Mouse (Mus musculus): Measurements from ENCODE around the gene B3gntl1. TPM values are rescaled to one million over a fixed set of nuclear protein-coding genes. Genes with fewer than 3 reads are reported as not detected.

Gene B3gntl1
- total and polyA plus RNA-seq, 2 experiments from 2014 or later, result 6.1 to 11.0 TPM

GRCm38 (mm10) chr11:121610976-121611375 is 62.0 kb downstream of the B3gntl1 start:
- ATAC-seq (no peak), DNase-seq (no peak)
- no peak overlapping the region for H3K27ac ChIP-seq (ENCODE audit: low read depth, low read length)
- no peaks in the 10 kb centered on the region for H3K27me3 ChIP-seq (ENCODE audit: insufficient read depth, low read length)
- no peaks in the 10 kb centered on the region for H3K9me3 ChIP-seq (ENCODE audit: low read length)
- H3K4me3 ChIP-seq (ENCODE audit: low read depth, low read length), result no peak overlapping the region
- no peaks in the 10 kb centered on the region for H3K4me1 ChIP-seq (ENCODE audit: insufficient read depth)
- H3K4me2 ChIP-seq (ENCODE audit: low read depth), result no peak overlapping the region
- H3K9ac ChIP-seq, result no peak overlapping the region
- H3K36me3 ChIP-seq (ENCODE audit: insufficient read depth), result peaks cover 60% of the 10 kb centered on the region
- no peak for TF ChIP-seq CTCF (IDR thresholded peaks at IDR 0.05; ENCODE audit: low read depth)

GRCm38 (mm10) chr11:121605604-121606003 is 67.3 kb downstream of the B3gntl1 start:
- DNase-seq, result no peak
- 94% methylated on average over 6 of the region's 6 CpGs for WGBS
- Histone ChIP-seq H3K36me3 (ENCODE audit: insufficient read depth) (peaks cover 82% of the 10 kb centered on the region), H3K27ac (ENCODE audit: low read depth, low read length) (no peak overlapping the region), H3K4me1 (ENCODE audit: insufficient read depth) (no peaks in the 10 kb centered on the region), H3K4me2 (ENCODE audit: low read depth) (no peak overlapping the region), H3K4me3 (ENCODE audit: low read depth, low read length) (no peak overlapping the region), H3K27me3 (ENCODE audit: insufficient read depth, low read length) (no peaks in the 10 kb centered on the region), H3K9me3 (ENCODE audit: low read length) (no peaks in the 10 kb centered on the region), H3K9ac (no peak overlapping the region)
- TF ChIP-seq CTCF (IDR thresholded peaks at IDR 0.05; ENCODE audit: low read depth), result no peak
- ATAC-seq, result no peak

GRCm38 (mm10) chr11:121601422-121601821 is 71.5 kb downstream of the B3gntl1 start:
- no peaks in the 10 kb centered on the region for H3K27me3 ChIP-seq (ENCODE audit: insufficient read depth, low read length)
- no peaks in the 10 kb centered on the region for H3K9me3 ChIP-seq (ENCODE audit: low read length)
- no peaks in the 10 kb centered on the region for H3K4me1 ChIP-seq (ENCODE audit: insufficient read depth)
- H3K4me3 ChIP-seq (ENCODE audit: low read depth, low read length), result no peak overlapping the region
- peaks cover 91% of the 10 kb centered on the region for H3K36me3 ChIP-seq (ENCODE audit: insufficient read depth)
- no peak overlapping the region for H3K9ac ChIP-seq
- no peak overlapping the region for H3K4me2 ChIP-seq (ENCODE audit: low read depth)
- 83% methylated on average over 3 of the region's 3 CpGs for WGBS
- ATAC-seq, result no peak
- DNase-seq, result no peak
- TF ChIP-seq CTCF (IDR thresholded peaks at IDR 0.05; ENCODE audit: low read depth), result no peak
- H3K27ac ChIP-seq (ENCODE audit: low read depth, low read length), result no peak overlapping the region

GRCm38 (mm10) chr11:121597254-121597653 is 75.7 kb downstream of the B3gntl1 start:
- Histone ChIP-seq H3K27ac (ENCODE audit: low read depth, low read length) (no peak overlapping the region), H3K36me3 (ENCODE audit: insufficient read depth) (peaks cover 84% of the 10 kb centered on the region), H3K9me3 (ENCODE audit: low read length) (no peaks in the 10 kb centered on the region), H3K27me3 (ENCODE audit: insufficient read depth, low read length) (no peaks in the 10 kb centered on the region), H3K4me1 (ENCODE audit: insufficient read depth) (no peaks in the 10 kb centered on the region), H3K4me3 (ENCODE audit: low read depth, low read length) (no peak overlapping the region), H3K4me2 (ENCODE audit: low read depth) (no peak overlapping the region), H3K9ac (no peak overlapping the region)
- no peak for ATAC-seq
- WGBS, result 82% methylated on average over 6 of the region's 6 CpGs
- DNase-seq, result no peak
- no peak for TF ChIP-seq CTCF (IDR thresholded peaks at IDR 0.05; ENCODE audit: low read depth)

GRCm38 (mm10) chr11:121581856-121582255 is 91.1 kb downstream of the B3gntl1 start:
- DNase-seq (peak; percentile 14), ATAC-seq (no peak)
- no peak for TF ChIP-seq CTCF (IDR thresholded peaks at IDR 0.05; ENCODE audit: low read depth)
- Histone ChIP-seq H3K4me1 (ENCODE audit: insufficient read depth) (no peaks in the 10 kb centered on the region), H3K4me3 (ENCODE audit: low read depth, low read length) (no peak overlapping the region), H3K27ac (ENCODE audit: low read depth, low read length) (no peak overlapping the region), H3K4me2 (ENCODE audit: low read depth) (no peak overlapping the region), H3K36me3 (ENCODE audit: insufficient read depth) (peaks cover 24% of the 10 kb centered on the region; the same call in 1 of the 2 replicates), H3K9ac (no peak overlapping the region), H3K9me3 (ENCODE audit: low read length) (no peaks in the 10 kb centered on the region), H3K27me3 (ENCODE audit: insufficient read depth, low read length) (no peaks in the 10 kb centered on the region)

Other genes with a start within 250 kb of the B3gntl1 start
- 2.9 and 3.3 TPM in 2 replicates for gene Fn3k, start 238.2 kb downstream of the B3gntl1 start, total RNA-seq (2014; rRNA removed)
- gene Fn3k, start 238.2 kb downstream of the B3gntl1 start, polyA plus RNA-seq (2015; fragmentation: Nextera tagmentation; extraction: Ambion mirVana), result 2.8 and 3.1 TPM in 2 replicates
- gene Tbcd, start 221.2 kb downstream of the B3gntl1 start, total RNA-seq (2014; rRNA removed), result 75.3 and 90.8 TPM in 2 replicates
- 49.3 and 56.5 TPM in 2 replicates for gene Tbcd, start 221.2 kb downstream of the B3gntl1 start, polyA plus RNA-seq (2015; fragmentation: Nextera tagmentation; extraction: Ambion mirVana)
- gene Zfp750, start 153.8 kb downstream of the B3gntl1 start, total RNA-seq (2014; rRNA removed), result 0.08 and 0.14 TPM in 2 replicates
- 0.05 and 0.18 TPM in 2 replicates for gene Zfp750, start 153.8 kb downstream of the B3gntl1 start, polyA plus RNA-seq (2015; fragmentation: Nextera tagmentation; extraction: Ambion mirVana)
- gene Metrnl, start 28.4 kb upstream of the B3gntl1 start, total RNA-seq (2014; rRNA removed), result 9.6 and 13.3 TPM in 2 replicates
- gene Metrnl, start 28.4 kb upstream of the B3gntl1 start, polyA plus RNA-seq (2015; fragmentation: Nextera tagmentation; extraction: Ambion mirVana), result 8.2 and 9.3 TPM in 2 replicates
- gene Ptchd3, start 157.1 kb upstream of the B3gntl1 start, total RNA-seq (2014; rRNA removed), result not detected in 2 replicates
- not detected in 2 replicates for gene Ptchd3, start 157.1 kb upstream of the B3gntl1 start, polyA plus RNA-seq (2015; fragmentation: Nextera tagmentation; extraction: Ambion mirVana)